In genomic region chr2:51237451-51237850, GRCm38 (mm10) we compare ENCODE assay signal across 13 mouse cellular contexts.
A peak's percentile ranks its signal among the peaks of the same experiment; 100 is the strongest.
DNase-seq lines count a peak whose midpoint lies in the region; ATAC-seq and TF ChIP-seq lines count a peak whose summit lies in the region.
"Had no signal": no experiment of that assay in that cellular context is flagged by ENCODE, and none has a peak within 500 bp of the region (broad histone marks: within the 10 kb centered on the region; RNA-seq: fewer than 3 reads in every experiment).

No protein-coding gene starts in this region.

- H3K36me3 ChIP-seq in kidney, embryonic 16.5 days (ENCODE audit: insufficient read depth, low read length), result no peaks in the 10 kb centered on the region
- no peaks in the 10 kb centered on the region for H3K36me3 ChIP-seq in embryonic facial prominence, embryonic 13.5 days
- H3K36me3 ChIP-seq in limb, embryonic 14.5 days (ENCODE audit: control insufficient read depth, insufficient read depth, low read length), result no peaks in the 10 kb centered on the region
- H3K36me3 ChIP-seq: forebrain, embryonic 15.5 days; hindbrain, embryonic 12.5 days had no signal

- H3K27ac ChIP-seq in kidney, embryonic 16.5 days (ENCODE audit: low read length), result no peak overlapping the region
- peak overlapping the region; percentile 41 for H3K27ac ChIP-seq in embryonic facial prominence, embryonic 13.5 days
- 0 out of 2 replicates have a peak overlapping the region, but pooled peaks have one; percentile 3 for H3K27ac ChIP-seq in limb, embryonic 14.5 days (replicated peaks; ENCODE audit: low read depth, low read length)
- no peak overlapping the region for H3K27ac ChIP-seq in left cerebral cortex, adult 2 months
- H3K27ac ChIP-seq: forebrain, embryonic 15.5 days; hindbrain, embryonic 12.5 days had no signal

- WGBS in kidney, embryonic 16.5 days, result 63% methylated on average over 10 of the region's 10 CpGs
- 49% methylated on average over 10 of the region's 10 CpGs for WGBS in embryonic facial prominence, embryonic 13.5 days
- 33% methylated on average over 10 of the region's 10 CpGs for WGBS in limb, embryonic 14.5 days

- no peak for TF ChIP-seq CTCF in left cerebral cortex, adult 2 months (IDR thresholded peaks at IDR 0.05)

- H3K4me2 ChIP-seq in kidney, embryonic 16.5 days (replicated peaks; ENCODE audit: low read depth, low read length), result no peak overlapping the region
- H3K4me2 ChIP-seq in embryonic facial prominence, embryonic 13.5 days, result no peak overlapping the region
- H3K4me2 ChIP-seq in limb, embryonic 14.5 days (replicated peaks; ENCODE audit: low read depth, low read length, severe bottlenecking), result no peak overlapping the region
- H3K4me2 ChIP-seq: forebrain, embryonic 15.5 days had no signal

- H3K4me1 ChIP-seq in kidney, embryonic 16.5 days (ENCODE audit: insufficient read depth, low read length), result peaks cover 12% of the 10 kb centered on the region
- H3K4me1 ChIP-seq in embryonic facial prominence, embryonic 13.5 days, result peaks cover 31% of the 10 kb centered on the region
- H3K4me1 ChIP-seq in limb, embryonic 14.5 days (ENCODE audit: control insufficient read depth, insufficient read depth, low read length), result peaks cover 19% of the 10 kb centered on the region; the same call in 1 of the 2 replicates

- DNase-seq in kidney, postnatal 14 days, result peak; percentile 4
- peak; percentile 64 for DNase-seq in Muller cell, postnatal 12 days (ENCODE audit: inconsistent ontology term)
- peak; percentile 60 for DNase-seq in limb, embryonic 14.5 days (ENCODE audit: low spot score)
- no peak for DNase-seq in cerebellum, postnatal 36 days
- DNase-seq in testis, postnatal 14 days (ENCODE audit: low spot score), result no peak
- DNase-seq in left cerebral cortex, adult 2 months (ENCODE audit: extremely low spot score in 1 of 2, low spot score in 2 of 2), result no peak
- DNase-seq: adrenal gland, adult 8-10 months; kidney, adult 18-20 months had no signal

- H3K9me3 ChIP-seq in kidney, embryonic 16.5 days (ENCODE audit: low read length), result no peaks in the 10 kb centered on the region
- no peaks in the 10 kb centered on the region for H3K9me3 ChIP-seq in embryonic facial prominence, embryonic 13.5 days
- H3K9me3 ChIP-seq in limb, embryonic 14.5 days (ENCODE audit: control insufficient read depth, low read length), result no peaks in the 10 kb centered on the region
- H3K9me3 ChIP-seq: forebrain, embryonic 15.5 days; hindbrain, embryonic 12.5 days had no signal

- ATAC-seq in kidney, embryonic 16.5 days (ENCODE audit: low FRiP score, low TSS enrichment), result no peak
- ATAC-seq in embryonic facial prominence, embryonic 13.5 days (ENCODE audit: insufficient number of reproducible peaks, insufficient read depth, low FRiP score, low TSS enrichment, low read depth), result no peak
- no peak for ATAC-seq in limb, embryonic 14.5 days (ENCODE audit: low FRiP score, low read depth)
- ATAC-seq: forebrain, embryonic 15.5 days had no signal

- no peaks in the 10 kb centered on the region for H3K27me3 ChIP-seq in kidney, embryonic 16.5 days (ENCODE audit: insufficient read depth, low read length)
- no peaks in the 10 kb centered on the region for H3K27me3 ChIP-seq in embryonic facial prominence, embryonic 13.5 days
- no peaks in the 10 kb centered on the region for H3K27me3 ChIP-seq in limb, embryonic 14.5 days (ENCODE audit: control insufficient read depth, insufficient read depth, low read length)
- H3K27me3 ChIP-seq: CH12.LX; forebrain, embryonic 15.5 days; hindbrain, embryonic 12.5 days had no signal

- no peak for TF ChIP-seq POLR2A in limb, embryonic 14.5 days (IDR thresholded peaks at IDR 0.05; ENCODE audit: borderline replicate concordance, extremely low read depth, insufficient read depth, insufficient read length)

- H3K4me3 ChIP-seq in kidney, embryonic 16.5 days (ENCODE audit: low read length), result no peak overlapping the region
- no peak overlapping the region for H3K4me3 ChIP-seq in embryonic facial prominence, embryonic 13.5 days
- no peak overlapping the region for H3K4me3 ChIP-seq in limb, embryonic 14.5 days (replicated peaks; ENCODE audit: low read length)
- H3K4me3 ChIP-seq in left cerebral cortex, adult 2 months, result no peak overlapping the region
- H3K4me3 ChIP-seq: forebrain, embryonic 15.5 days; hindbrain, embryonic 12.5 days had no signal

- intact Hi-C loops in left cerebral cortex, adult 2 months (cut with DNase I), result no loop called here

- no peak overlapping the region for H3K9ac ChIP-seq in kidney, embryonic 16.5 days (replicated peaks; ENCODE audit: low read length)
- no peak overlapping the region for H3K9ac ChIP-seq in embryonic facial prominence, embryonic 13.5 days
- no peak overlapping the region for H3K9ac ChIP-seq in limb, embryonic 14.5 days (ENCODE audit: low read depth, low read length, severe bottlenecking)
- H3K9ac ChIP-seq: forebrain, embryonic 15.5 days; hindbrain, embryonic 12.5 days had no signal

Comparison
In these comparisons a context has a peak if more than half of its experiments do, and no peak if none do; other contexts are left out.
1. DNase-seq: peak in kidney, postnatal 14 days (single experiment), Muller cell, postnatal 12 days (single experiment) and limb, embryonic 14.5 days (single experiment); none in cerebellum, postnatal 36 days (0 of 2), testis, postnatal 14 days (single experiment) and left cerebral cortex, adult 2 months (0 of 2).
2. H3K27ac ChIP-seq: peak in embryonic facial prominence, embryonic 13.5 days (single experiment) and limb, embryonic 14.5 days (single experiment); none in kidney, embryonic 16.5 days (single experiment) and left cerebral cortex, adult 2 months (single experiment).